Mouse (Mus musculus): ENCODE measurements at regions not wholly inside any gene's neighbourhood (a gene's known extent, or its start where the extent isn't known, plus 50 kb on each side); places are given as distances from the start of the nearest gene placed in this dataset.
"Not testable (repeated sequence)": the region's sequence is repeated elsewhere in the genome, so short reads cannot be mapped to it uniquely, and the experiment has no call there.

GRCm38 (mm10) chr16:12699557-12699956 is 409.9 kb upstream of the Ercc4 start:
- DNase-seq (ENCODE audit: low spot score in 2 of 2): no peak

- no peak for DNase-seq (ENCODE audit: low spot score in 2 of 2)
Measured at GRCm38 (mm10) chr16:12700088-12700487, 409.4 kb upstream of the Ercc4 start.

- no peak for DNase-seq (ENCODE audit: low spot score in 2 of 2)
Measured at GRCm38 (mm10) chr16:12703818-12704590, 405.5 kb upstream of the Ercc4 start.

GRCm38 (mm10) chr16:12706907-12707306 is 402.6 kb upstream of the Ercc4 start:
- DNase-seq (ENCODE audit: low spot score in 2 of 2): no peak

GRCm38 (mm10) chr16:12721368-12721767 is 388.1 kb upstream of the Ercc4 start:
- DNase-seq (ENCODE audit: low spot score in 2 of 2): not testable (repeated sequence)

GRCm38 (mm10) chr16:12726043-12726442 is 383.4 kb upstream of the Ercc4 start:
- no peak for DNase-seq (ENCODE audit: low spot score in 2 of 2)

- DNase-seq (ENCODE audit: low spot score in 2 of 2): not testable (repeated sequence)
Measured at GRCm38 (mm10) chr16:12730167-12730730, 379.2 kb upstream of the Ercc4 start.

- no peak for DNase-seq (ENCODE audit: low spot score in 2 of 2)
Measured at GRCm38 (mm10) chr16:12731588-12731987, 377.9 kb upstream of the Ercc4 start.

GRCm38 (mm10) chr16:12742472-12742871 is 367.0 kb upstream of the Ercc4 start:
- DNase-seq (ENCODE audit: low spot score in 2 of 2): no peak

- DNase-seq (ENCODE audit: low spot score in 2 of 2): no peak
Measured at GRCm38 (mm10) chr16:12753181-12753580, 356.3 kb upstream of the Ercc4 start.

- no peak for DNase-seq (ENCODE audit: low spot score in 2 of 2)
Measured at GRCm38 (mm10) chr16:12754361-12754760, 355.1 kb upstream of the Ercc4 start.

- DNase-seq (ENCODE audit: low spot score in 2 of 2): no peak
Measured at GRCm38 (mm10) chr16:12758594-12758993, 350.9 kb upstream of the Ercc4 start.

GRCm38 (mm10) chr16:12764166-12764565 is 345.3 kb upstream of the Ercc4 start:
- no peak for DNase-seq (ENCODE audit: low spot score in 2 of 2)

GRCm38 (mm10) chr16:12764608-12765007 is 344.9 kb upstream of the Ercc4 start:
- peak; percentile 3 to 52 for DNase-seq (ENCODE audit: low spot score in 2 of 2)

GRCm38 (mm10) chr16:12766846-12767245 is 342.6 kb upstream of the Ercc4 start:
- no peak for DNase-seq (ENCODE audit: low spot score in 2 of 2)

GRCm38 (mm10) chr16:12768161-12768895 is 341.2 kb upstream of the Ercc4 start:
- no peak for DNase-seq (ENCODE audit: low spot score in 2 of 2)

- no peak for DNase-seq (ENCODE audit: low spot score in 2 of 2)
Measured at GRCm38 (mm10) chr16:12770482-12770881, 339.0 kb upstream of the Ercc4 start.

GRCm38 (mm10) chr16:12772535-12772934 is 336.9 kb upstream of the Ercc4 start:
- no peak for DNase-seq (ENCODE audit: low spot score in 2 of 2)

GRCm38 (mm10) chr16:12775876-12776275 is 333.6 kb upstream of the Ercc4 start:
- DNase-seq (ENCODE audit: low spot score in 2 of 2): no peak

GRCm38 (mm10) chr16:12779079-12779478 is 330.4 kb upstream of the Ercc4 start:
- DNase-seq (ENCODE audit: low spot score in 2 of 2): no peak

- no peak for DNase-seq (ENCODE audit: low spot score in 2 of 2)
Measured at GRCm38 (mm10) chr16:12780635-12781034, 328.8 kb upstream of the Ercc4 start.

- no peak for DNase-seq (ENCODE audit: low spot score in 2 of 2)
Measured at GRCm38 (mm10) chr16:12785828-12786227, 323.7 kb upstream of the Ercc4 start.
